In the genomic region with DNA sequence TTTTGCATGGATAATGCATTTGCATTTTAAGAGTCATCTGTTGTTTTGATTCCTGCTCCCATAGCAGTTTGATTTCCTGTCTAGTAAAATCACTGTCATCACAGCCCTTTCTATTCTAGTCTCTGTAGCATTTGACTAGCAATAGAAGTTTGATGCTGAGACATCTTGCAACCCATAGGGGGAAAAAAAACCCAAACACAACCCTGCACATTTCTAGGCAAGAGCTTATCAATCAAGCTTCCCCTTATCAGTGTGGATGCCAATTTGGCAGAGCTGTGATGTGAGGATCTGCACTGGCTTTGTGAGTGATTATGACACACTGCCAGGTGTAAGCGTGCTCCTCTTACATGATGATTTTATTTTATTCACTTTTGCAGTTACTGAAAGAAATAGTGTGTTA, we compare ENCODE assay signal across 18 mouse cellular contexts.
DNase-seq lines count a peak whose midpoint lies in the region; ATAC-seq and TF ChIP-seq lines count a peak whose summit lies in the region.
"Had no signal": no experiment of that assay in that cellular context is flagged by ENCODE, and none has a peak within 500 bp of the region (broad histone marks: within the 10 kb centered on the region; RNA-seq: fewer than 3 reads in every experiment).

No protein-coding gene starts in this region.

- H3K9me3 ChIP-seq in forebrain, embryonic 15.5 days, result no peaks in the 10 kb centered on the region
- H3K9me3 ChIP-seq in forebrain, embryonic 11.5 days (ENCODE audit: control insufficient read depth, low read length), result no peaks in the 10 kb centered on the region
- no peaks in the 10 kb centered on the region for H3K9me3 ChIP-seq in stomach, postnatal 0 days (ENCODE audit: control insufficient read depth, low read length)
- H3K9me3 ChIP-seq: heart, embryonic 15.5 days; intestine, embryonic 15.5 days; kidney, embryonic 15.5 days; liver, embryonic 12.5 days; lung, embryonic 15.5 days; neural tube, embryonic 13.5 days had no signal

- TF ChIP-seq CTCF in stomach, postnatal 0 days (IDR thresholded peaks at IDR 0.05; ENCODE audit: low read depth), result no peak

- no peak for TF ChIP-seq EP300 in stomach, postnatal 0 days (optimal IDR thresholded peaks at IDR 0.05)

- H3K4me3 ChIP-seq in forebrain, embryonic 15.5 days, result no peak overlapping the region
- H3K4me3 ChIP-seq in forebrain, embryonic 11.5 days (ENCODE audit: low read depth, low read length), result no peak overlapping the region
- no peak overlapping the region for H3K4me3 ChIP-seq in stomach, postnatal 0 days (ENCODE audit: low read depth, low read length)
- H3K4me3 ChIP-seq: heart, embryonic 15.5 days; intestine, embryonic 15.5 days; kidney, embryonic 15.5 days; liver, embryonic 12.5 days; lung, embryonic 15.5 days; neural tube, embryonic 13.5 days had no signal

- ATAC-seq in forebrain, embryonic 15.5 days (replicated peaks), result peak; percentile 95
- no peak for ATAC-seq in forebrain, embryonic 11.5 days (replicated peaks; ENCODE audit: low FRiP score)
- ATAC-seq in stomach, postnatal 0 days (ENCODE audit: low FRiP score, low TSS enrichment), result no peak
- ATAC-seq: intestine, embryonic 15.5 days; liver, embryonic 12.5 days had no signal

- peak overlapping the region; percentile 31; the same call in 1 of the 2 replicates for H3K27ac ChIP-seq in forebrain, embryonic 15.5 days (replicated peaks)
- H3K27ac ChIP-seq in forebrain, embryonic 11.5 days (ENCODE audit: low read depth, low read length), result no peak overlapping the region
- H3K27ac ChIP-seq in stomach, postnatal 0 days (replicated peaks), result no peak overlapping the region
- H3K27ac ChIP-seq: heart, embryonic 15.5 days; intestine, embryonic 15.5 days; kidney, embryonic 15.5 days; liver, embryonic 12.5 days; lung, embryonic 15.5 days; neural tube, embryonic 13.5 days had no signal

- H3K27me3 ChIP-seq in forebrain, embryonic 15.5 days, result no peaks in the 10 kb centered on the region
- no peaks in the 10 kb centered on the region for H3K27me3 ChIP-seq in forebrain, embryonic 11.5 days (ENCODE audit: control insufficient read depth, insufficient read depth, low read length)
- no peaks in the 10 kb centered on the region for H3K27me3 ChIP-seq in stomach, postnatal 0 days (ENCODE audit: control insufficient read depth, insufficient read depth, low read length)
- H3K27me3 ChIP-seq: heart, embryonic 15.5 days; intestine, embryonic 15.5 days; kidney, embryonic 15.5 days; liver, embryonic 12.5 days; lung, embryonic 15.5 days; neural tube, embryonic 13.5 days had no signal

- no peak overlapping the region for H3K4me2 ChIP-seq in forebrain, embryonic 15.5 days (replicated peaks)
- no peak overlapping the region for H3K4me2 ChIP-seq in forebrain, embryonic 11.5 days (ENCODE audit: low read depth, low read length, severe bottlenecking)
- H3K4me2 ChIP-seq in stomach, postnatal 0 days (replicated peaks; ENCODE audit: low read depth), result no peak overlapping the region
- H3K4me2 ChIP-seq: heart, embryonic 15.5 days; intestine, embryonic 15.5 days; kidney, embryonic 15.5 days; liver, embryonic 12.5 days; lung, embryonic 15.5 days; neural tube, embryonic 13.5 days had no signal

- DNase-seq in forebrain, embryonic 11.5 days (ENCODE audit: low spot score), result no peak
- peak; percentile 2 for DNase-seq in retina, postnatal 1 day
- no peak for DNase-seq in retina, embryonic 14.5 days (ENCODE audit: low spot score)
- peak; percentile 2 for DNase-seq in layer of hippocampus, adult 11-12 months (ENCODE audit: low spot score)
- peak; percentile 3 to 7 for DNase-seq in layer of hippocampus, postnatal 25 days (ENCODE audit: extremely low spot score in 1 of 2, low spot score in 1 of 2)
- no peak for DNase-seq in stomach, postnatal 0 days (ENCODE audit: low spot score)
- DNase-seq in lung, postnatal 4 days, result no peak
- DNase-seq: adrenal gland, postnatal 10 days; cerebellum, adult 8-10 months; heart, adult 11 months; thymus, postnatal 25 days had no signal

- 40% methylated on average over 1 of the region's 1 CpGs for whole genome bisulfite sequencing in forebrain, embryonic 15.5 days
- 89% methylated on average over 1 of the region's 1 CpGs for WGBS in forebrain, embryonic 11.5 days
- WGBS in stomach, postnatal 0 days, result 50% methylated on average over 1 of the region's 1 CpGs

- H3K36me3 ChIP-seq in forebrain, embryonic 15.5 days, result no peaks in the 10 kb centered on the region
- H3K36me3 ChIP-seq in forebrain, embryonic 11.5 days (ENCODE audit: control insufficient read depth, insufficient read depth, low read length), result no peaks in the 10 kb centered on the region
- no peaks in the 10 kb centered on the region for H3K36me3 ChIP-seq in stomach, postnatal 0 days (ENCODE audit: control insufficient read depth, insufficient read depth, low read length)
- H3K36me3 ChIP-seq: heart, embryonic 15.5 days; intestine, embryonic 15.5 days; kidney, embryonic 15.5 days; liver, embryonic 12.5 days; lung, embryonic 15.5 days; neural tube, embryonic 13.5 days had no signal

- no peak overlapping the region for H3K9ac ChIP-seq in forebrain, embryonic 15.5 days (replicated peaks)
- H3K9ac ChIP-seq in forebrain, embryonic 11.5 days (ENCODE audit: low read length), result no peak overlapping the region
- H3K9ac ChIP-seq in stomach, postnatal 0 days (ENCODE audit: low read length), result no peak overlapping the region
- H3K9ac ChIP-seq: heart, embryonic 15.5 days; intestine, embryonic 15.5 days; kidney, embryonic 15.5 days; liver, embryonic 12.5 days; lung, embryonic 15.5 days; neural tube, embryonic 13.5 days had no signal

- 0 out of 2 replicates have a peak, but pooled peaks cover 2% of the 10 kb centered on the region for H3K4me1 ChIP-seq in forebrain, embryonic 15.5 days
- H3K4me1 ChIP-seq in forebrain, embryonic 11.5 days (replicated peaks; ENCODE audit: control insufficient read depth, insufficient read depth, low read length), result no peaks in the 10 kb centered on the region
- H3K4me1 ChIP-seq in stomach, postnatal 0 days (replicated peaks; ENCODE audit: control insufficient read depth, insufficient read depth), result no peaks in the 10 kb centered on the region
- H3K4me1 ChIP-seq: heart, embryonic 15.5 days; intestine, embryonic 15.5 days; kidney, embryonic 15.5 days; liver, embryonic 12.5 days; lung, embryonic 15.5 days; neural tube, embryonic 13.5 days had no signal

Comparison
In these comparisons a context has a peak if more than half of its experiments do, and no peak if none do; other contexts are left out.
1. DNase-seq: peak in retina, postnatal 1 day (single experiment), layer of hippocampus, adult 11-12 months (single experiment) and layer of hippocampus, postnatal 25 days (2 of 2); none in forebrain, embryonic 11.5 days (single experiment), retina, embryonic 14.5 days (single experiment), stomach, postnatal 0 days (single experiment) and lung, postnatal 4 days (0 of 2).